9 mouse cellular contexts compared by ENCODE assay signal in the genomic region with DNA sequence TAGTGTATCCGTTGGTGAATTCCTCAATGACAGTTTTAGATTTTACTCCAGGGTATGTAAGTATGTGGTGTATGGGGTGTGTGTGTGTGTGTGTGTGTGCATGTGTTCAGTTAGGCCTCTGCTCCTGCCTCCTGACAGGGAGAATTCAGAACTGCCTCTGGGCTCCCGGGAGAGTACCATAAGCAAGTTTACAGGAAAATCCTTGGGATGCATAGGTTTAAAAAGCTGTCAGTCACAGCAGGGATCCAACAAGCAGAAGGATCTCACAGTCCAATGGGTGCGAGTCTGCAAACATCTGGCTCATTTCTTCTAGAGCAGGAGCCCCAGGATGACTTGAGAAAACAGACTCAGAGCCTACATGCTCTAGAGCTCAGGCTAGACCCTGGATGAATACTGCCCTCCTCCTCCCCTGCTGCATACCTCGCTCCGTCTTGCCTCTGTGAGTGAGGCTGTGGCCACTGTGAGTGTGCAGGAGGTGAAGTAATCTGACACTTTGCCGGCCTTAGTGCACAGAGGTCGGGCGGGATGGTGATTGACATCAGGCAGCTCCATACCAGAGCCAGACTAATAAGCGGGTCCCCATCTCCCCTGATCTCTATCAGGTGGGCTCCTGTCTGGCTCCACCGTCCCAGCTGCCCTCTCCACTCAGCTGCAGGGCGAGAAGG. TPM values are rescaled to one million over a fixed set of nuclear protein-coding genes. Genes with fewer than 3 reads are reported as not detected.
A peak's percentile ranks its signal among the peaks of the same experiment; 100 is the strongest.
DNase-seq lines count a peak whose midpoint lies in the region; ATAC-seq and TF ChIP-seq lines count a peak whose summit lies in the region.
"Had no signal": no experiment of that assay in that cellular context is flagged by ENCODE, and none has a peak within 500 bp of the region (broad histone marks: within the 10 kb centered on the region; RNA-seq: fewer than 3 reads in every experiment).

No protein-coding gene starts in this region.

- H3K27ac ChIP-seq in layer of hippocampus, adult 2 months, result peak overlapping the region; percentile 5; the same call in 1 of the 2 replicates
- 0 out of 2 replicates have a peak overlapping the region, but pooled peaks have one; percentile 58 for H3K27ac ChIP-seq in brown adipose tissue, adult 24 weeks (replicated peaks; ENCODE audit: low read depth, low read length)
- H3K27ac ChIP-seq: liver, embryonic 15.5 days had no signal

- H3K4me1 ChIP-seq in brown adipose tissue, adult 24 weeks (ENCODE audit: control insufficient read depth, insufficient read depth, insufficient read length, low read length), result peaks cover 29% of the 10 kb centered on the region

- TF ChIP-seq CTCF in layer of hippocampus, adult 2 months (conservative IDR thresholded peaks at IDR 0.05), result no peak

- no peak for DNase-seq in layer of hippocampus, adult 2 months (ENCODE audit: low spot score in 2 of 2)
- DNase-seq in layer of hippocampus, adult 18-20 months (ENCODE audit: low spot score in 2 of 2), result no peak
- DNase-seq in neural tube, embryonic 10.5 days (ENCODE audit: extremely low spot score, low spot score), result peak; percentile 51
- DNase-seq in layer of hippocampus, adult 8-10 months (ENCODE audit: low spot score in 2 of 2), result no peak
- no peak for DNase-seq in layer of hippocampus, adult 9-11 months
- DNase-seq: thymus, postnatal 14 days had no signal

- no peak overlapping the region for H3K4me3 ChIP-seq in layer of hippocampus, adult 2 months
- peak overlapping the region; percentile 1; the same call in 1 of the 2 replicates for H3K4me3 ChIP-seq in brown adipose tissue, adult 24 weeks (ENCODE audit: insufficient read depth, low read depth, low read length)
- H3K4me3 ChIP-seq: liver, embryonic 15.5 days had no signal

- ATAC-seq in granulocyte monocyte progenitor cell, adult 5-6 weeks (replicated peaks; ENCODE audit: poor library complexity, severe bottlenecking), result peak; percentile 0; the same call in 1 of the 2 replicates

RNA-seq across cellular contexts. Expression of a gene that starts 9.7 kb away (rescaled TPM):
- total RNA-seq in layer of hippocampus, adult 2 months (2021), result 1 to 10 TPM; 5.5 to 5.6 TPM
- 1 to 10 TPM; 7.5 to 7.7 TPM for total RNA-seq in layer of hippocampus, adult 18-20 months (2021)
- 60.4 and 62.3 TPM in 2 replicates for polyA plus RNA-seq in brown adipose tissue, adult 24 weeks (2012; ENCODE audit: insufficient read depth, insufficient read length, missing spikeins)
- not detected in 2 replicates for total RNA-seq in granulocyte monocyte progenitor cell, adult 5-6 weeks (2014; fragmentation: Nextera tagmentation)
- total RNA-seq in granulocyte monocyte progenitor cell, adult 5-6 weeks (2017), result not detected in 2 replicates
- total RNA-seq in layer of hippocampus, adult 8-10 months (2022), result 10 to 100 TPM in 1 of 4 experiments, 1 to 10 TPM in 3; 4.8 to 11.1 (median 8.9) TPM

Comparison
In these comparisons a context has a peak if more than half of its experiments do, and no peak if none do; other contexts are left out.
1. RNA of a gene that starts 9.7 kb away (total RNA-seq): 4.8 to 11.1 TPM in layer of hippocampus, adult 8-10 months, 7.5 to 7.7 TPM in layer of hippocampus, adult 18-20 months and 5.5 to 5.6 TPM in layer of hippocampus, adult 2 months; not detected in granulocyte monocyte progenitor cell, adult 5-6 weeks; every median in the first group is over 4 times any median in the second.